Mouse (Mus musculus): Measurements from ENCODE around the gene Mn1. TPM values are rescaled to one million over a fixed set of nuclear protein-coding genes. Genes with fewer than 3 reads are reported as not detected.

The Mn1 gene
- polyA plus RNA-seq, 1 experiment = 1.7 TPM

DNA sequence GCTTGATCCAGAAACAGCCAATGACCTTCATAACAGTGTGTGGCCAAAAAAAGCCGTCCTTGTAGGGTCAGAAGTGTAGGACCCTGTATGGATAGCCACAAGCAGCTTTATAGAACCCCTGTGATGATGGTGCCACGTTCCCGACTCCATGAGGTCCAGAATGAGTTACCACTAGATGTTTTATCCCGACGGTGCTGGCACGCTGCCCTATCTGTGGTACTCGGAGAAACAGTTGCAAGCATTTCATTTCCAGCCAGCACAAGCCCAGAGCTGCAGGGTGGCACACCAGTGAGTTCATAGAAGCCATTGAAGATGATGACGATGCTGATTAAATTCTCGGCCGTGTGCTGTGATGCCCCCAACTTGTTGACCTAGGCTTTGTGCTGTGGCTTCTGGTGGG lies 26.3 kb upstream of the Mn1 start:
- WGBS = 78% methylated on average over 10 of the region's 10 CpGs
- no peak overlapping the region for H3K4me3 ChIP-seq (replicated peaks; ENCODE audit: control insufficient read depth, low read depth, low read length)
- no peaks in the 10 kb centered on the region for H3K4me1 ChIP-seq (ENCODE audit: control insufficient read depth, insufficient read depth, low read length)
- TF ChIP-seq POLR2A (IDR thresholded peaks at IDR 0.05; ENCODE audit: borderline replicate concordance, control insufficient read depth, low read depth, low read length) (no peak), CTCF (IDR thresholded peaks at IDR 0.05; ENCODE audit: control insufficient read depth, insufficient read depth, low read length) (no peak)
- no peak overlapping the region for H3K27ac ChIP-seq (ENCODE audit: control insufficient read depth, insufficient read depth, low read depth, low read length, poor library complexity)

DNA sequence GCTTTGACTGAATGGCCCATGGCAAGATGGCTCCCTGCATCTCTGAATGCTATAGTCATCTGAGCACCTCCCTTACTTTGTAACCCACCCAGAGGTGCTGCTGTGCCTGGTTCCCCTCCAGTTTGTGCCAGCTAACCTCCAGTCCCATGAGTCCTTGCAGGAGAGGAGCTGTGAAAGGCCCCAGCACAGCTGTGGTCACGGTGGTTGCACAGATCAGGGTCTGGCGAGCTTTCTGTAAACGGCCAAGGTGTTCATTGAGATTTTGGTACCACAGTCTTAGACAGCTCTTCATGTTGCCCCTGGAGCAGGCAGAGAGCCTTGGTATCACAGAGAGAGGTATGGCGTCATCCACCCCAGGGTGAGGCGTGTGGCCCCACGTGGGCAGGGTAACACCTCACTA lies 25.7 kb upstream of the Mn1 start:
- TF ChIP-seq CTCF (IDR thresholded peaks at IDR 0.05; ENCODE audit: control insufficient read depth, insufficient read depth, low read length) (no peak), POLR2A (IDR thresholded peaks at IDR 0.05; ENCODE audit: borderline replicate concordance, control insufficient read depth, low read depth, low read length) (no peak)
- Histone ChIP-seq H3K27ac (ENCODE audit: control insufficient read depth, insufficient read depth, low read depth, low read length, poor library complexity) (no peak overlapping the region), H3K4me1 (ENCODE audit: control insufficient read depth, insufficient read depth, low read length) (no peaks in the 10 kb centered on the region), H3K4me3 (replicated peaks; ENCODE audit: control insufficient read depth, low read depth, low read length) (no peak overlapping the region)
- WGBS = 40% methylated on average over 6 of the region's 6 CpGs

DNA sequence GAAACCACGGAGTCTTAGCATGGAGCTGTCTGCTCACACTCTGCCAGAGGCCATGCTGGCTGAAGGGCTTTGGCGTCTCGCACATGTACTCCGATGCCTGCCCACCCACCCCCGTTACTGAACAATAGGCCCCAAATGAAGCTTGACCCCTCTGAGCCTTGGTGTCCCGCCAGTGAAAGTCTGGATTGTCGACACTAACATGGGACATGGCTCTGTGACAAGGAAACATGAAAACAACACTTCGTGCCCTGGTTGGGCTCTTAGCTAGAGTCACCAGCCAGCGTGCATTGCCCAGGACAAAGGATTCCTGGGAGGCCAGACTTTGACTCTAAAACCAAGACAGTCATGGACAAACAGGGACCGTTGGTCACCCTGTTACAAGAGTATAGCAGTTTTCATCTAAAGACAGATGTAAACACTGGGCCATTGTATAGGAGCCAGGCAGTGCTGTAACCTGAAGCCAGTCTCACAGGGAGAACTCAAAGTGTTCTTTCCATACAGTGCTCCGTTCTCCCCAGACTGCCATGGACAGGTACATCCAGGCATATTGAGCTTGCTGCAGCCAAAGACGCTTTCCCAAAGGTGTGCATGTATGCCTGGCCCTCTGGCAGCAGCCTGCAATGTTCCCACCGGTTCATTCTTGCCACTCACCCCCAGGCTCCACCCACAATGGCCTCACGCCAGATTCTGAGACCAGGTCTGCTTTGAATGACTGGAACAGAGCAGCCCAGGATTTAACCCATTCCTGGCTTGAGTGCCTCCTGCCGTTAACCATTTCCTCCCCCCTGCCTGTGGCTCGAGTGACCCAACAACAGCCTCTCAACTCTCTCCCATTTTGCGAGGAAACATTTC lies 23.6 kb upstream of the Mn1 start:
- TF ChIP-seq CTCF (IDR thresholded peaks at IDR 0.05; ENCODE audit: control insufficient read depth, insufficient read depth, low read length) = no peak
- no peak for TF ChIP-seq POLR2A (IDR thresholded peaks at IDR 0.05; ENCODE audit: borderline replicate concordance, control insufficient read depth, low read depth, low read length)
- Histone ChIP-seq H3K4me1 (ENCODE audit: control insufficient read depth, insufficient read depth, low read length) (no peaks in the 10 kb centered on the region), H3K27ac (ENCODE audit: control insufficient read depth, insufficient read depth, low read depth, low read length, poor library complexity) (no peak overlapping the region), H3K4me3 (replicated peaks; ENCODE audit: control insufficient read depth, low read depth, low read length) (no peak overlapping the region)
- 53% methylated on average over 17 of the region's 17 CpGs for WGBS

DNA sequence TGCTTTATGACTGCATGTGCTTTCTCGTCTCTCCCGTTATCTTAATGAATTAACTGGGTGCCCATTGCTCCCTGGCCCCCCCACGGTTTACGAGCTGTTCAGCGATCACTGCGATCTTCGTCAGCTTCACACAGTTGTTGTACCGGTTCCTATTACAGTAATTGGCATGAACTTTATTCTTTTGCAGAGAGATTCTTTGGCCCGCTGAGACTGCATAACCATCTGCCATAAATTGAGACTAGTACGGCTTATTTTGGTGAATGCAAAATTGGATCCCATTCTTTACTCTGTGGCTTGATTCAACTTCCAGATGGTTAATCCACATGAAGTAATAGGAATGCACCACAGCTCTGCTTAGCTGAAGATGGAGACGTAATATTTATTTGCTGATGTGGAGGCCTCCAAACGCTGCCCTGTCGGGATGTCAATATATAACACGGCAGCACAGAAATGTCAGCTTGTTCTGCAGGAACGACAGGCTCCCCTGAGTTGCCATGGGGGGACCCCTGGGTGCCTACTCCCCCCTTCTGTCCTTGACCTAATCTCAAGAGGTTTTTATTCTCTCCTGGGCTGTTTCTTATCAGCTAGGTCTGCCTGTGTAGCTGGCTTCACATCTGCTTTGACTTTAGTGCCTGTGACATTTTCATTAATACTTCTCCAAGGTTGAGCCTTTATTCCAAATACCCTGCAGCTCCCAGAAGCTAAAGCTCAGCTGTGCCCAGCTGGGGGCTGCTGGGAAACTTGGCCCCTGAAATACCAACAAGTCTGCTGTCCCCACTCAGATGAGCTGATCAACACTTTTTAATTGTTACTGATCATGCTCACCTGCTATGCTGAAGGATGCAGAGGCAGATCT lies 22.7 kb upstream of the Mn1 start:
- no peak for TF ChIP-seq CTCF (IDR thresholded peaks at IDR 0.05; ENCODE audit: control insufficient read depth, insufficient read depth, low read length)
- TF ChIP-seq POLR2A (IDR thresholded peaks at IDR 0.05; ENCODE audit: borderline replicate concordance, control insufficient read depth, low read depth, low read length) = no peak
- Histone ChIP-seq H3K27ac (ENCODE audit: control insufficient read depth, insufficient read depth, low read depth, low read length, poor library complexity) (no peak overlapping the region), H3K4me3 (replicated peaks; ENCODE audit: control insufficient read depth, low read depth, low read length) (no peak overlapping the region), H3K4me1 (ENCODE audit: control insufficient read depth, insufficient read depth, low read length) (no peaks in the 10 kb centered on the region)
- 49% methylated on average over 15 of the region's 15 CpGs for WGBS

DNA sequence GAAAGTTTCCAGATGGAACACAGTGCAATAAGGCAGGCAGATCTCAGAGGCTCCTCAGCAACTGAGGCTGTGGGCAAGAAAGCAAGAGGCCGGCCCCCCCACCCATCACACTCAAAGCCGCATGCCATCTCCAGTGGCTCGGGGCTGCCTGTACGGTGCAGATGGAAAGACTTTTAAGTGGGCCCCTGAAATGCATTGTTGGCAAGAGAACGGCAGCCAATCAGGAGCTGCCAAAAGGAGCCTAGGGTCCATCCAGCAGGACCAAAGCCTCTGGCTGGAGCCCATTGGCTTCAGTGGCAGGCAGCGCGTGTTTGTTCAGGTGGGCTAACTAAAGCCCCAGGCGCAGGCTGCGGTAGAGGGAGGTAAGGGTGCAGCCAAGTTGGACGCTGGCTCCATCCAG lies 21.4 kb upstream of the Mn1 start:
- 85% methylated on average over 10 of the region's 10 CpGs for WGBS
- no peak overlapping the region for H3K4me3 ChIP-seq (replicated peaks; ENCODE audit: control insufficient read depth, low read depth, low read length)
- H3K4me1 ChIP-seq (ENCODE audit: control insufficient read depth, insufficient read depth, low read length) = no peaks in the 10 kb centered on the region
- no peak overlapping the region for H3K27ac ChIP-seq (ENCODE audit: control insufficient read depth, insufficient read depth, low read depth, low read length, poor library complexity)
- TF ChIP-seq POLR2A (IDR thresholded peaks at IDR 0.05; ENCODE audit: borderline replicate concordance, control insufficient read depth, low read depth, low read length) (no peak), CTCF (IDR thresholded peaks at IDR 0.05; ENCODE audit: control insufficient read depth, insufficient read depth, low read length) (no peak)

DNA sequence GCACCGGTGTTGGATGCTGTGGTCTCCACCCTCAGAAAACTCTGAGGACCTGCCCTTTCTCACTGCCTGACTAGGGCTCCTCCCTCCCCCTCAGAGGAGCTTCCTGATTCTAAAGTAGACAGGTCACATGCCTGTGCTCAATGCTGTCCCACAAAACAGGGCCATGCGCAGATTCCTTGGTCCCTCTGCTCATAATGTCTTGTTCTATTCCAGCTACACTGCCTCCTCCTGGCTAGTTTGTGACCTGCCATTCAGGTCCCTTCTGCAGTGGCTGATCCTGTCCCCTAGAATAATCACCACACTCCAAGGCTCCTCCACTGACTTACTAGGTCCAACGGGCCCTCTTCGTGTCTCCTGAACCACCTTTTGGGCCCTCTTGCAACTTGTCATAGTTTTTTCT lies 21.0 kb upstream of the Mn1 start:
- Histone ChIP-seq H3K27ac (ENCODE audit: control insufficient read depth, insufficient read depth, low read depth, low read length, poor library complexity) (no peak overlapping the region), H3K4me1 (ENCODE audit: control insufficient read depth, insufficient read depth, low read length) (no peaks in the 10 kb centered on the region), H3K4me3 (replicated peaks; ENCODE audit: control insufficient read depth, low read depth, low read length) (no peak overlapping the region)
- 55% methylated on average over 4 of the region's 4 CpGs for WGBS
- no peak for TF ChIP-seq CTCF (IDR thresholded peaks at IDR 0.05; ENCODE audit: control insufficient read depth, insufficient read depth, low read length)
- no peak for TF ChIP-seq POLR2A (IDR thresholded peaks at IDR 0.05; ENCODE audit: borderline replicate concordance, control insufficient read depth, low read depth, low read length)

DNA sequence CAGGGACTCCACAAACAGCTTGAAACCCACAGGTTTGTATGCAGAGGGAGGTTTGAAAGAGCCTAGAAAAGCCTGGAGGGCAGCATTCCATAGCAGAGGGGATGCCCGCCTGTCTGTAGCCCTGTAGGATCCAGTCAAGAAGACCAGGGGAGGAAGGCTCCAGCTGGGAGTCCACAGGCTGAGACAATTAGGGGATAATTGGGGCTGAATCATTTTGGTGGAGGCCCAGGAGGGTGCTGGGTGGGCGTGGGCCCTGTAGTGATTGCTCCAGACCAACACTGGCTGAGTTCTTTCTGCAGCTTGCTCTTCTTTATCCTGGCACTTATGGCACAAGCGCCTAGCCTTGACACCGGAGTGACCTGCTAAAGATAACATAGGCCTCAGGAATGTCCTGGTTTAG lies 18.7 kb upstream of the Mn1 start:
- Histone ChIP-seq H3K27ac (ENCODE audit: control insufficient read depth, insufficient read depth, low read depth, low read length, poor library complexity) (no peak overlapping the region), H3K4me1 (ENCODE audit: control insufficient read depth, insufficient read depth, low read length) (no peaks in the 10 kb centered on the region), H3K4me3 (replicated peaks; ENCODE audit: control insufficient read depth, low read depth, low read length) (no peak overlapping the region)
- TF ChIP-seq CTCF (IDR thresholded peaks at IDR 0.05; ENCODE audit: control insufficient read depth, insufficient read depth, low read length) (no peak), POLR2A (IDR thresholded peaks at IDR 0.05; ENCODE audit: borderline replicate concordance, control insufficient read depth, low read depth, low read length) (no peak)
- 83% methylated on average over 4 of the region's 4 CpGs for WGBS

DNA sequence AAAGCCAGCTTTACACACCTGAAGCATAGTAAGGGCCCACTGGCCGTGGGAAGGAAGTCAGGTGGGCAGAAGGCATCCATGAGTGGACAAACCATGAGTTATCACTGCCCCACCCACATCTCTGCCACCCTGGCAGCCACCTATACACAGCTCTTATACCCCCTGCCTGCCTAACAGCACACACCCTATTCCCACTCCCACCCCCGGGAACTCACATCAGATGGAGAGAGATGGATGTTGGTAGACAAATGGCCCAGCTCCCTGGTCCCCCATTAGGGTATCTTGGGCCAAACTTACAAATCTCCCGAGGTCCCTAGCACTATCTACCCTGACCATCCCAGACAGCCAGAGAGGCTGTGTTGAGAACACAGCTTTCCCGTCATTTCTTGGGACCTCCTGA lies 17.9 kb upstream of the Mn1 start:
- Histone ChIP-seq H3K4me3 (replicated peaks; ENCODE audit: control insufficient read depth, low read depth, low read length) (no peak overlapping the region), H3K27ac (ENCODE audit: control insufficient read depth, insufficient read depth, low read depth, low read length, poor library complexity) (no peak overlapping the region), H3K4me1 (ENCODE audit: control insufficient read depth, insufficient read depth, low read length) (no peaks in the 10 kb centered on the region)
- no peak for TF ChIP-seq CTCF (IDR thresholded peaks at IDR 0.05; ENCODE audit: control insufficient read depth, insufficient read depth, low read length)
- TF ChIP-seq POLR2A (IDR thresholded peaks at IDR 0.05; ENCODE audit: borderline replicate concordance, control insufficient read depth, low read depth, low read length) = no peak
- 72% methylated on average over 4 of the region's 4 CpGs for WGBS

Data from bone marrow, adult 2 months (tissue).